Mouse (Mus musculus) limb, embryonic 12.5 days (tissue): Measurements from ENCODE around the gene Krtap24-1. TPM values are rescaled to one million over a fixed set of nuclear protein-coding genes. Genes with fewer than 3 reads are reported as not detected.

Experiments
- ATAC-seq: fragments of 200-750 bp; cut with Nextera tagmentation; 2 replicates; pipeline ENCODE4 v1.8.0; 2017; ENCODE audit warnings: low read depth, moderate TSS enrichment; ENCODE audit not compliant: insufficient number of reproducible peaks, insufficient read depth, low FRiP score, low TSS enrichment
- H3K27ac ChIP-seq: fragments of 300-500 bp; sonication (generic); 2 replicates; pipeline ENCODE4 v1.5.1; 2016; ENCODE audit warnings: mild to moderate bottlenecking, moderate library complexity
- H3K27me3 ChIP-seq: fragments of 300-500 bp; sonication (generic); 2 replicates; pipeline ENCODE4 v1.6.1; 2016; ENCODE audit warnings: mild to moderate bottlenecking, moderate library complexity
- H3K36me3 ChIP-seq: fragments of 300-500 bp; sonication (generic); 2 replicates; pipeline ENCODE4 v1.6.1; 2016; ENCODE audit warnings: mild to moderate bottlenecking, moderate library complexity
- H3K4me1 ChIP-seq: fragments of 300-500 bp; sonication (generic); replicated peaks from 2 replicates; pipeline ENCODE4 v1.6.1; 2016
- H3K4me2 ChIP-seq: fragments of 300-500 bp; sonication (generic); 2 replicates; pipeline ENCODE4 v1.6.1; 2016; ENCODE audit warnings: mild to moderate bottlenecking, moderate library complexity
- H3K4me3 ChIP-seq: fragments of 300-500 bp; sonication (generic); replicated peaks from 2 replicates; pipeline ENCODE4 v1.5.1; 2016; ENCODE audit warnings: mild to moderate bottlenecking
- H3K9ac ChIP-seq: fragments of 300-500 bp; sonication (generic); replicated peaks from 2 replicates; pipeline ENCODE4 v1.6.1; 2016; ENCODE audit warnings: mild to moderate bottlenecking, moderate library complexity
- H3K9me3 ChIP-seq: fragments of 300-500 bp; sonication (generic); 2 replicates; pipeline ENCODE4 v1.6.1; 2016; ENCODE audit warnings: mild to moderate bottlenecking, moderate library complexity
- WGBS: fragments of 180-500 bp; shearing (Covaris S2); methylation state at CpG from one replicate; pipeline ENCODE4 v1.1.7; 2016; 5-methylcytosine and 5-hydroxymethylcytosine counted together
- polyA plus RNA-seq: library from polyadenylated mRNA; unstranded; fragments of >200 nt; fragmentation: Nextera tagmentation; extraction: Ambion mirVana; gene quantifications from 2 replicates; pipeline ENCODE4 v1.2.1, GENCODE M21; 2016

Krtap24-1 gene
- not detected in 2 replicates for polyA plus RNA-seq

DNA sequence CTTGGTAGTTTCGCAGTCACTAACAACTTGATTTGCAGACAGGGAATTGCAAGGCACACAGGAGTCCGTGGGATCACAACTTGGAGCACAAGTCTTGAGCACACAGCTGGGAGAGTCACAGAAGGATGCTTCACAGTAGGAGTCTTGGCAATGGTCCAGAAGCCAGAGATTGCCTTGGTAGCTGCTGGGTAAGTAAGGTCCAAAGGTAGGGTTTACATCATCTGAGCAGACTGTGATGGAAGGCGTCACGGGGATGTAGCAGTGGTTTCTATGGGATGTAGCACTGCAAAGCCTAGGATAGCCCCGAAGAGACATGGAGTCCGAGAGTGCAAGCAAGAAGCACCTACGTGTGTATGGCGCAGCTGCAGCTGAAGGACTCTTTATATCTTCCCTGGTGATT lies at the start of gene Krtap24-1:
Krtap24-1 (minus strand) TSS at position 358 of the 400 bp plus-strand sequence.
- Histone ChIP-seq H3K4me3 (no peak within 1 kb of the TSS), H3K4me1 (peaks cover 4% of the 10 kb centered on the region; the same call in 1 of the 2 replicates), H3K4me2 (no peak within 1 kb of the TSS), H3K9me3 (no peaks in the 10 kb centered on the region), H3K9ac (no peak within 1 kb of the TSS), H3K27me3 (no peaks in the 10 kb centered on the region), H3K27ac (no peak within 1 kb of the TSS), H3K36me3 (no peaks in the 10 kb centered on the region)
- ATAC-seq = no peak
- WGBS = 90% methylated on average over 8 of the region's 8 CpGs

DNA sequence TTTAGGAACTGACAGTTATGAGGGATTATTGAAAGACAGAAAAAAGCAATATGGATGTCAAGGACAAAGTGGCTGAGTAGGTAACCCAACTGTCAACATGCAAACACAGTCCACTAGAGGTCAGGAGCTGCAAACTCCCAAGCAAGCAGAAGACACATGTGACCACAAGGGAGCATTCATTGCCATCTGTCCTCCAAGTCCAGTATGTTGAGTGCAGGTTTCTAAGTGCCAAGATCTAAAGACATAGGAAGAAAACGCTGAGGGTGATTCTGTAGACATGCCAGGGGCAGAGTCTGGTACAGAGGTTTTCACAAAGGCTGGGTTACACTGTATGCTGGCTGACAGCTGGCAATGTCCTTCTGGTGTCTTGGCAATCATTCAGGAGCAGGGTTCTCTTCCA lies 45.3 kb upstream of the Krtap24-1 start:
- no peak for ATAC-seq
- H3K27ac ChIP-seq = no peak overlapping the region
- no peaks in the 10 kb centered on the region for H3K9me3 ChIP-seq
- H3K27me3 ChIP-seq = no peaks in the 10 kb centered on the region
- no peak overlapping the region for H3K9ac ChIP-seq
- 45% methylated on average over 1 of the region's 1 CpGs for WGBS
- no peak overlapping the region for H3K4me2 ChIP-seq
- H3K4me3 ChIP-seq = no peak overlapping the region
- no peaks in the 10 kb centered on the region for H3K4me1 ChIP-seq
- H3K36me3 ChIP-seq = no peaks in the 10 kb centered on the region

DNA sequence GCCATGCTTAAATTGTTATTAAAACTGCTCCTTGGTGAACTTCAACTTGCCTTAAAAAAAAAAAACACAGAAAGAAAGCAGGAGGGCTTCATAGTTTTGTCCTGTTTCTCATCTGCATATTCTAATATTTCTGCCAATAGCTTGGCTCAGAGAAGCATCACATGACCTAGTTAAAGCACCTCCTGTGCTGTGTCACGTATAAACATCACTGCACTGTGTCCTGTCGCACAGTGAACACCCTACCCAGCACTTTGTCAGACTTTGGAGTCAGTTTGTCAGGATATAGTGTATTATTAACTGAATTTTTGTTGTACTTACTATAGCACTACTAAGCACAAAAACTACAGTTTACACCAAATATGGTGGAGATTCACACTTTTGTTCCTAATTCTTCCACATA lies 39.9 kb upstream of the Krtap24-1 start:
- no peaks in the 10 kb centered on the region for H3K9me3 ChIP-seq
- no peak overlapping the region for H3K4me3 ChIP-seq
- H3K27ac ChIP-seq = no peak overlapping the region
- H3K27me3 ChIP-seq = no peaks in the 10 kb centered on the region
- H3K4me1 ChIP-seq = no peaks in the 10 kb centered on the region
- no peak overlapping the region for H3K4me2 ChIP-seq
- no peak overlapping the region for H3K9ac ChIP-seq
- WGBS = 77% methylated on average over 2 of the region's 2 CpGs
- no peak for ATAC-seq
- no peaks in the 10 kb centered on the region for H3K36me3 ChIP-seq

DNA sequence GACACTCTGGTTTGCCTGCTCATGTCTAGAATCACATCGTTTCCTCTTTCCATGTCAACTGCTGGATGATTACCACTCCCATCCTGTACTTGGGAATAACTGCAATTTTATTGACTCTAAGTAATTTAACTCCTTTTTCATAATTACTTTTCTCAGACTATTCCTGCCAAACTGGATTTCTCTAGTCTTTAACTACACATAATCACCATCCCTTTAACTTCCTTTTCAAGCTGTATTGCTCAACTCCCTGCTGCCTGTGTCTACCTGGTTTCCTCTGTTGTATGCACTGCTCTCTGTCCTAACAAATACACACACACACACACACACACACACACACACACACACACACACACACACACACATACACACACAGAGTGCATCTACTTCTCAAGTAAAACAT lies 39.0 kb upstream of the Krtap24-1 start:
- Histone ChIP-seq H3K36me3 (no peaks in the 10 kb centered on the region), H3K27ac (no peak overlapping the region), H3K9ac (no peak overlapping the region), H3K9me3 (no peaks in the 10 kb centered on the region), H3K4me1 (no peaks in the 10 kb centered on the region), H3K4me2 (no peak overlapping the region), H3K27me3 (no peaks in the 10 kb centered on the region), H3K4me3 (no peak overlapping the region)
- ATAC-seq = no peak
- WGBS = 66% methylated on average over 1 of the region's 1 CpGs

DNA sequence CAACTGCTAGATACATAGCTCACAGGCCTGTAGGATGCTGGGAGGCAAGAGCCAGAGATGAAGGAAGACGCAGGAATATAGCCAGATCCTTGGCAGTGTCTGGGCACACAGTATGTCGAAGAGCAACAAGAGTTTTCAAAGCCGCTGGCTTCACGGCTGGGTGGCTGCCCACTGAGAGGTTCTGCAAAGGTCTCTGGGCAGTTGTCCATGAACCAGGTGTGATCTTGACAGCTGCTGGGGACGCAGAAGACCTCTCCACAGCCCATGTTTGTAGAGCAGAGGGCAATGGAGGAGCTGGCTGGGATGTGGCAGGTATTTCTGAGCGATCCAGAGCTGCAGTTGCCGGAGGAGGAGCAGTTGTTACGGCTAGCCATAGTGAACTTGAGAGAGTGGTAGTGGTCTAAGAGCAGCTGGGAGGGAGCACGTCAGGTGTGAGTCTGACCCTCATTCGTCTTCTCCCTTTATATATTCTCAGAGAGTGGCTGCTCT lies 35.3 kb upstream of the Krtap24-1 start, which contains the start of gene Krtap26-1:
Krtap26-1 (minus strand) TSS at position 439 of the 489 bp plus-strand sequence.
- Histone ChIP-seq H3K4me2 (no peak within 1 kb of the TSS), H3K9ac (no peak within 1 kb of the TSS), H3K36me3 (no peaks in the 10 kb centered on the region), H3K27ac (no peak within 1 kb of the TSS), H3K4me1 (no peaks in the 10 kb centered on the region), H3K9me3 (no peaks in the 10 kb centered on the region), H3K4me3 (no peak within 1 kb of the TSS), H3K27me3 (no peaks in the 10 kb centered on the region)
- 85% methylated on average over 10 of the region's 10 CpGs for WGBS
- no peak for ATAC-seq

DNA sequence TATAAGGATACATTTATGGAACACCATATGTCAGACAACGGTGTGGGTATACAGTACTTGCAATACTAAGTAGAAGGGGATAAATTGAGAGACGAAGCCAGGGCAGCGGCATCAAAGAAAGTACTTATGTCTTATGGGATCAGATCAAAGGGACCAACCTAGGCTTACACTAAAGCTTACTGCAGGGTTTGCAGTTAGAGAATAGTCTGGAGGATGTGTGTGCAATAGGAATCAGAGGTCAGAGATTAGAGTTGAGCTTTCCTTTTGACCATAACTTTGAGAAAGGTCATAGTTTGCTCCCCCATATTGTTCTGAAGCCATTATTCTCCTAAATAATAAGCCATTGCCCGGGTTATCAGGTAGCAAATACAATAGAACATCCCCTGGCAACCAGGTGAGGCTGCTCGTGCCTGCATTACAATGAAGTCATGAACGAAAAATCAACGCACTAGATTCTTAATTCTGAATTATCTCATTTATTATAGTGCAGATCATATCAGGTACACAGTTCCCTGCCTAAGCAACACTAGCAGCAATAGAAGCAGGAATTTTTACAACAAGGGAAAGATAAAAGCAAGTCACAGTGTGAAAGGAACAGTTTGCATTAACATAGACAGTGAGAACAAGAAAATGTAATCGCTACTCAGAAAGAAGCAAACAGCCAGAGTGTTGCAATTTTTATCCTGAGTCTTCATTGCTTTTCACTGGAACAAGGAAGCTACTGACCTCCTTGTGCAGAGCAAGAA lies 34.5 kb upstream of the Krtap24-1 start:
- no peaks in the 10 kb centered on the region for H3K27me3 ChIP-seq
- H3K9ac ChIP-seq = no peak overlapping the region
- H3K9me3 ChIP-seq = no peaks in the 10 kb centered on the region
- ATAC-seq = no peak
- WGBS = 78% methylated on average over 8 of the region's 8 CpGs
- H3K4me3 ChIP-seq = no peak overlapping the region
- H3K4me2 ChIP-seq = no peak overlapping the region
- H3K4me1 ChIP-seq = no peaks in the 10 kb centered on the region
- H3K36me3 ChIP-seq = no peaks in the 10 kb centered on the region
- H3K27ac ChIP-seq = no peak overlapping the region

DNA sequence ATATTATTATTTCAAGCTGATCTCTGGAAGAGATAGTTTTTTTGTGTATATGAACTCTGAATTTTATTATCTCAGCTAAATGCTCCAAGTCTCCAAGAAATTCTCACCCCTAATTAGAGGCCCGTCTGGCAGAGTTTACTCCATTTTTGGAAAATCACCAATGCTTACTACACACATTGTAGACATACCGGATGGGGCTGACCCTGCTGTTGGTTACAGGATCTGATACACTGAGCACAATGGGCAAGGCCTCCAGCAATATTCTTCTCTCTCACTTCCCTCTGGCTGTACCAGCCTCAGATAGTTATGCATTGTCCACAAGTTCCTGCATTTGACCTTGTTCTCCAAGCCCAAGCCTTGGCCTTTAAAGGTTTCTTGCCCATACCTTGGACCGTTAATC lies 28.0 kb upstream of the Krtap24-1 start:
- WGBS = 84% methylated on average over 3 of the region's 3 CpGs
- Histone ChIP-seq H3K27ac (no peak overlapping the region), H3K4me3 (no peak overlapping the region), H3K36me3 (no peaks in the 10 kb centered on the region), H3K4me1 (no peaks in the 10 kb centered on the region), H3K27me3 (no peaks in the 10 kb centered on the region), H3K9ac (no peak overlapping the region), H3K4me2 (no peak overlapping the region), H3K9me3 (no peaks in the 10 kb centered on the region)
- no peak for ATAC-seq

DNA sequence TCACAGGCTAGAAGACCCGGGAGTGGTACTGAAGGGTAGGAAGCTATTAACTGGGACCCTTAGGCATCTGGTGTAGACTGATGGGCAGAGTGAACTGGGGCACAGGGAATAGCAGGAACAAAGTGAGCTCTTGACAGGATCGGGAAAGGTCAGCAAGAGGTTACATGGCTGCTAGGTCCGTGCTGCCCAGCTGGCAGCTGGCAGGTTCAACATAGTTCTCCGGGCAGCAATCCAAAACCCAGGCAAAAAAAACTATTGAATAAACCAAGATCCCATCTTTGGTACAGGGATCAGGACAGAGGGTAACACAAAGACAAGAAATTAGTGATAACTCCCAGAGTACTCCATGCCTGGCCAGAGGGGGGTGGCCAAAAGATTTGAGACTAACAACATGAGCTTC lies 23.1 kb upstream of the Krtap24-1 start:
- Histone ChIP-seq H3K4me2 (no peak overlapping the region), H3K27me3 (no peaks in the 10 kb centered on the region), H3K4me1 (no peaks in the 10 kb centered on the region), H3K9me3 (no peaks in the 10 kb centered on the region), H3K27ac (no peak overlapping the region), H3K9ac (no peak overlapping the region), H3K36me3 (no peaks in the 10 kb centered on the region), H3K4me3 (no peak overlapping the region)
- WGBS = 31% methylated on average over 4 of the region's 4 CpGs
- no peak for ATAC-seq

DNA sequence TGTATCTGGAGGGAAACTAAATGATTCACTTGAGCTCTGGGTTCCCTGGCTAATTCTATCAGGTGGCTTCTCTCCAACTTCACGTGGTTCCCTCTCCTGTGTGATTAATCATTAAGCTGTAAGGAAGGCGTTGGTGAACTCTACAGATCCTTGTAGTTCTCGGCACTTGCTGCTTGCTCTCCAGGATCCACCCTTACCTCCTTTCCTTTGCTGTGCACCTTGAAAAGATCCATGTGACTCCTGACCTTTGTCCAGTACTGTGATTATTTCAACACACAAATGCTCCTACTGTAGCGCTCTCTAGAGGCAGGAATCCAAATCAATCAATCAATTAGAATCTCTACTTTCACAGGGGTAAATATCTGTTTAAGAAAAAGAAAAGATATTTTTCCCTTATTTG lies 19.4 kb upstream of the Krtap24-1 start:
- no peaks in the 10 kb centered on the region for H3K9me3 ChIP-seq
- no peaks in the 10 kb centered on the region for H3K4me1 ChIP-seq
- no peaks in the 10 kb centered on the region for H3K36me3 ChIP-seq
- ATAC-seq = no peak
- no peak overlapping the region for H3K4me2 ChIP-seq
- no peak overlapping the region for H3K4me3 ChIP-seq
- no peak overlapping the region for H3K9ac ChIP-seq
- 78% methylated on average over 4 of the region's 4 CpGs for WGBS
- H3K27ac ChIP-seq = no peak overlapping the region
- H3K27me3 ChIP-seq = no peaks in the 10 kb centered on the region

DNA sequence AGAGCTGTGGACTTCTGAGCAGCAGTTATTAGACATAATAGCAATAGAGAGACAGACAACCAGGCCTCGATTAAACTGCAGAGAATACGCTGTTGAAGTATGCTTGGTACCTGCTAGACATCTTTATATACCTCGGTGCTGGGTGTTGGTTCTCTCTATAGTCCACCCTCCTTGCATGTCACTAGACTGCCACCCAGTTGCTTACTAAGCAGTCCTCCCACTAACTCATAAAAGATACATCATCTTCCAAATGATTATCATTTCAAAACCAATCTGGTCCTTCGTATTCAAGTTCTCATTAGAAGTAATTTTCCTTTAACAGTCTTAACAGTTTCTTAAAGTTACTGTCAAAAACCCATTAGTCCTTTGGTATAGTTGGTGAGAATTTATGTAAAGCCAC lies 15.5 kb upstream of the Krtap24-1 start, which contains the start of gene 2310079G19Rik:
2310079G19Rik (minus strand) TSS at position 101 of the 400 bp plus-strand sequence.
- no peaks in the 10 kb centered on the region for H3K9me3 ChIP-seq
- no peak within 1 kb of the TSS for H3K4me2 ChIP-seq
- WGBS = 95% methylated on average over 4 of the region's 4 CpGs
- H3K36me3 ChIP-seq = no peaks in the 10 kb centered on the region
- no peak within 1 kb of the TSS for H3K27ac ChIP-seq
- H3K9ac ChIP-seq = no peak within 1 kb of the TSS
- H3K27me3 ChIP-seq = no peaks in the 10 kb centered on the region
- H3K4me1 ChIP-seq = no peaks in the 10 kb centered on the region
- H3K4me3 ChIP-seq = no peak within 1 kb of the TSS
- no peak for ATAC-seq

DNA sequence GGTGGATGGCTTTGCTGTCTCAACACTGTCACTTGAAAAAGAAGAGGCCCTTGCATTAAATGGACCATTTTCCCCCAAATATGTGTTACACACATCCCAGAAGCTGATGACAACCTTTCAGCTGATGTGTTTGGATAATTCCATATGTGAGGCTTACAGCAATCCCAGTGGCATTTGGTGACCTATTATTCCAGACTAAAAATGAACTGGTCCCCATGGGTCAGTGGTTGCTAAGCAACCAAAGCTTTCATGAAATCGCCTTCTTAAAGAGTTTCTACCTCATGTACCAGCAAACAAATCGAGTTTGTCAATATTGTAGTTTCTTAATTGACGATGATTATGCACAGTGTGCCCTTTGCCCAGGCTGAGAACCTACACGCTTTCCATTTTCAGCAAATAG lies 633 bp upstream of the Krtap24-1 start:
- Histone ChIP-seq H3K9me3 (no peaks in the 10 kb centered on the region), H3K4me1 (peaks cover 4% of the 10 kb centered on the region; the same call in 1 of the 2 replicates), H3K4me3 (no peak overlapping the region), H3K27me3 (no peaks in the 10 kb centered on the region), H3K9ac (no peak overlapping the region), H3K27ac (no peak overlapping the region), H3K36me3 (no peaks in the 10 kb centered on the region), H3K4me2 (no peak overlapping the region)
- 83% methylated on average over 4 of the region's 4 CpGs for WGBS
- no peak for ATAC-seq

DNA sequence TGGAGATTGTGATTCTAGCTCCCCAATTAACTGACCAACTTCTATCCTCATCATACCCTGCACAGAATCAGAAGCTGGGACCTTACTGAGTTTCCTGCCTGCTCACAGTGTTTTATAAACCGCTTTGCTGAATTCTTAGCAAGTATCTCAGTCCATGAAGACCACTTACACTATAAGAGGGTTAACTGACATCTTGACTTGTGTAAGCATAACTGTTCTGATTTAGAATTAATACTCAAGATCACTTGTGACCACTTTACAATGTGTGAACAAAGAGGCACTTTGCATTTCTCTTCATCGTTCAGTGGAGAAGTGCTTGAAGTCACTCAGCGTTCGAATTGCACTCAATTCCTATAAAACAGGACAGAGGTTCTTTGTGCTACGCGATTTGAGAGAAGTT lies 7.5 kb downstream of the Krtap24-1 start:
- Histone ChIP-seq H3K27me3 (peaks cover 10% of the 10 kb centered on the region), H3K4me1 (peaks cover 25% of the 10 kb centered on the region), H3K36me3 (no peaks in the 10 kb centered on the region), H3K9me3 (no peaks in the 10 kb centered on the region), H3K9ac (no peak overlapping the region), H3K4me3 (no peak overlapping the region), H3K4me2 (no peak overlapping the region), H3K27ac (no peak overlapping the region)
- no peak for ATAC-seq
- 73% methylated on average over 6 of the region's 6 CpGs for WGBS
